8 mouse cellular contexts compared by ENCODE assay signal in genomic region chr11:23007166-23007480, GRCm38 (mm10). TPM values are rescaled to one million over a fixed set of nuclear protein-coding genes. Genes with fewer than 3 reads are reported as not detected.
DNase-seq lines count a peak whose midpoint lies in the region; ATAC-seq and TF ChIP-seq lines count a peak whose summit lies in the region.

No protein-coding gene starts in this region.

- DNase-seq in heart, postnatal 14 days, result no peak
- no peak for DNase-seq in ES-E14 (ENCODE audit: low read depth, low spot score)
- DNase-seq in forebrain, postnatal 0 days, result no peak
- no peak for DNase-seq in embryo, embryonic 9.5 days (ENCODE audit: extremely low spot score)
- DNase-seq in layer of hippocampus, adult 18-20 months (ENCODE audit: low spot score in 2 of 2), result no peak
- DNase-seq in layer of hippocampus, postnatal 25 days (ENCODE audit: extremely low spot score in 1 of 2, low spot score in 1 of 2), result no peak

- H3K9me3 ChIP-seq in heart, embryonic 14.5 days (ENCODE audit: control insufficient read depth, low read length), result no peaks in the 10 kb centered on the region
- no peaks in the 10 kb centered on the region for H3K9me3 ChIP-seq in ES-E14 (ENCODE audit: control insufficient read depth, insufficient read depth, low read depth, low read length)
- no peaks in the 10 kb centered on the region for H3K9me3 ChIP-seq in forebrain, postnatal 0 days (ENCODE audit: low read length)

- H3K4me2 ChIP-seq in heart, embryonic 14.5 days (ENCODE audit: low read length), result peak overlapping the region; percentile 88
- peak overlapping the region; percentile 81 for H3K4me2 ChIP-seq in forebrain, postnatal 0 days (ENCODE audit: low read depth)

- TF ChIP-seq CTCF in forebrain, postnatal 0 days (IDR thresholded peaks at IDR 0.05; ENCODE audit: low read depth), result no peak

- H3K9ac ChIP-seq in heart, embryonic 14.5 days (ENCODE audit: low read length), result peak overlapping the region; percentile 80
- no peak overlapping the region for H3K9ac ChIP-seq in ES-E14 (ENCODE audit: insufficient read depth, low read depth, low read length, poor library complexity, severe bottlenecking)
- peak overlapping the region; percentile 77 for H3K9ac ChIP-seq in forebrain, postnatal 0 days

- no peaks in the 10 kb centered on the region for H3K79me2 ChIP-seq in macrophage (ENCODE audit: inconsistent target)

- no peak for ATAC-seq in heart, embryonic 14.5 days (ENCODE audit: insufficient number of reproducible peaks, insufficient read depth, low FRiP score, low read depth)
- no peak; the same call in 1 of the 2 replicates for ATAC-seq in forebrain, postnatal 0 days

- peak overlapping the region; percentile 41 to 63 for H3K4me3 ChIP-seq in heart, embryonic 14.5 days (ENCODE audit: control insufficient read depth in 1 of 2, insufficient read depth in 1 of 2, low read depth in 1 of 2, low read length in 2 of 2)
- H3K4me3 ChIP-seq in ES-E14 (ENCODE audit: insufficient read depth in 1 of 2, low read depth in 1 of 2, low read length in 2 of 2, poor library complexity in 1 of 2, severe bottlenecking in 1 of 2), result peak overlapping the region; percentile 16 to 40
- H3K4me3 ChIP-seq in forebrain, postnatal 0 days (ENCODE audit: low read depth, low read length), result peak overlapping the region; percentile 55
- peak overlapping the region; percentile 63 for H3K4me3 ChIP-seq in macrophage (ENCODE audit: inconsistent target)

- WGBS in heart, embryonic 14.5 days, result 4% methylated on average over 6 of the region's 6 CpGs
- WGBS in forebrain, postnatal 0 days, result 6% methylated on average over 6 of the region's 6 CpGs
- WGBS in macrophage (ENCODE audit: missing documents), result 6% methylated on average over 6 of the region's 6 CpGs

- in situ Hi-C loops in ES-E14 (cut with MboI; ENCODE audit: low sequenced_read_pairs in 2 of 2, unreplicated experiment in 2 of 2), result loop anchor here in 1 of 2 experiments (5.0 kb wide), 1 partner anchor 275 kb away; no protein-coding TSS in a partner anchor

- H3K27ac ChIP-seq in heart, embryonic 14.5 days (replicated peaks in 1 of 2; ENCODE audit: control insufficient read depth in 1 of 2, insufficient read depth in 1 of 2, low read depth in 2 of 2, low read length in 2 of 2), result peak overlapping the region in 1 of 2 experiments; percentile 90; a peak in 3 of 4 replicates
- H3K27ac ChIP-seq in ES-E14 (ENCODE audit: insufficient read depth, low read depth, low read length, poor library complexity, severe bottlenecking), result no peak overlapping the region
- H3K27ac ChIP-seq in forebrain, postnatal 0 days (ENCODE audit: low read depth, low read length), result peak overlapping the region; percentile 92
- peak overlapping the region; percentile 57; the same call in 1 of the 2 replicates for H3K27ac ChIP-seq in macrophage

- H3K36me3 ChIP-seq in heart, embryonic 14.5 days (ENCODE audit: control insufficient read depth, insufficient read depth, low read length), result peaks cover 40% of the 10 kb centered on the region
- H3K36me3 ChIP-seq in ES-E14 (ENCODE audit: control insufficient read depth, insufficient read depth, low read length, poor library complexity, severe bottlenecking) (peaks cover 13% of the 10 kb centered on the region), macrophage (ENCODE audit: inconsistent target) (peaks cover 24% of the 10 kb centered on the region)
- peaks cover 26% of the 10 kb centered on the region for H3K36me3 ChIP-seq in forebrain, postnatal 0 days (ENCODE audit: insufficient read depth)

- intact Hi-C loops in heart, postnatal 14 days (cut with DNase I), result loop anchor here (2.0 to 5.0 kb wide), 4 partner anchors 16 to 265 kb away; partner anchors contain the start of genes Cct4 and Xpo1

- 0 out of 4 replicates have a peak, but pooled peaks cover 0 to 4% of the 10 kb centered on the region in 2 experiments for H3K4me1 ChIP-seq in heart, embryonic 14.5 days (ENCODE audit: control insufficient read depth in 2 of 2, insufficient read depth in 2 of 2, low read length in 2 of 2)
- no peaks in the 10 kb centered on the region for H3K4me1 ChIP-seq in ES-E14 (ENCODE audit: control insufficient read depth in 2 of 2, insufficient read depth in 2 of 2, low read length in 2 of 2, poor library complexity in 1 of 2)
- no peaks in the 10 kb centered on the region for H3K4me1 ChIP-seq in forebrain, postnatal 0 days (ENCODE audit: insufficient read depth)

- no peaks in the 10 kb centered on the region for H3K27me3 ChIP-seq in heart, embryonic 14.5 days (ENCODE audit: control insufficient read depth, insufficient read depth, low read length)
- H3K27me3 ChIP-seq in forebrain, postnatal 0 days (ENCODE audit: insufficient read depth, low read length), result no peaks in the 10 kb centered on the region

TF ChIP-seq in ES-E14, 5 proteins besides CTCF, POLR2A, EP300 and RAD21 (continues in another document):
- no peak for TF ChIP-seq ZNF384 (IDR thresholded peaks at IDR 0.05; ENCODE audit: low read depth, low read length)

RNA-seq across cellular contexts. Expression of gene Fam161a, which starts 0.2 kb away (rescaled TPM):
- polyA plus RNA-seq in heart, embryonic 14.5 days (2014; fragmentation: Nextera tagmentation; extraction: Ambion mirVana), result 2.0 and 2.8 TPM in 2 replicates
- 1 to 10 TPM; 2.9 to 3.8 TPM for total RNA-seq in heart, postnatal 14 days (2021)
- total RNA-seq in ES-E14 (2012; rRNA removed), result 2.7 and 3.7 TPM in 2 replicates
- total RNA-seq in forebrain, postnatal 0 days (2014; rRNA removed), result 7.8 and 9.5 TPM in 2 replicates
- 3.4 and 6.9 TPM in 2 replicates for polyA plus RNA-seq in forebrain, postnatal 0 days (2015; fragmentation: Nextera tagmentation; extraction: Ambion mirVana)
- total RNA-seq in macrophage (2018; cell fraction: chromatin; rRNA removed), result 10 to 100 TPM in 2 of 26 experiments, 1 to 10 TPM in 22, not detected in 2; 1.1 to 12.7 (median 7.3) TPM
- 1 to 10 TPM in 24 of 26 experiments, under 1 TPM in 2; 0.67 to 2.3 (median 1.5) TPM for total RNA-seq in macrophage (2018; cell fraction: cytosol; rRNA removed)
- 1 to 10 TPM in 23 of 26 experiments, under 1 TPM in 2, not detected in 1; 0.64 to 9.8 (median 3.6) TPM for total RNA-seq in macrophage (2018; cell fraction: nucleus; rRNA removed)
- 1.5 to 1.7 TPM (median 1.7 TPM) in 3 replicates for polyA plus RNA-seq in macrophage (2018)
- total RNA-seq in layer of hippocampus, adult 18-20 months (2021), result 1 to 10 TPM; 3.2 to 4.2 TPM
- 1 to 10 TPM; 4.2 to 6.3 TPM for total RNA-seq in layer of hippocampus, postnatal 25 days (2021)

RNA-seq across cellular contexts. Expression of gene Cct4, which starts 16.8 kb away (rescaled TPM):
- 214 and 223 TPM in 2 replicates for polyA plus RNA-seq in heart, embryonic 14.5 days (2014; fragmentation: Nextera tagmentation; extraction: Ambion mirVana)
- total RNA-seq in heart, postnatal 14 days (2021), result 100 to 1,000 TPM; 108 to 120 TPM
- total RNA-seq in ES-E14 (2012; rRNA removed), result 329 and 382 TPM in 2 replicates
- total RNA-seq in forebrain, postnatal 0 days (2014; rRNA removed), result 236 and 265 TPM in 2 replicates
- 269 and 271 TPM in 2 replicates for polyA plus RNA-seq in forebrain, postnatal 0 days (2015; fragmentation: Nextera tagmentation; extraction: Ambion mirVana)
- total RNA-seq in macrophage (2018; cell fraction: chromatin; rRNA removed), result 100 to 1,000 TPM in 19 of 26 experiments, 10 to 100 TPM in 7; 57.6 to 148 (median 120) TPM
- 100 to 1,000 TPM in 24 of 26 experiments, 10 to 100 TPM in 2; 95.9 to 136 (median 113) TPM for total RNA-seq in macrophage (2018; cell fraction: cytosol; rRNA removed)
- 100 to 1,000 TPM in 12 of 26 experiments, 10 to 100 TPM in 14; 55.7 to 148 (median 99.4) TPM for total RNA-seq in macrophage (2018; cell fraction: nucleus; rRNA removed)
- 114 to 180 TPM (median 117 TPM) in 3 replicates for polyA plus RNA-seq in macrophage (2018)
- total RNA-seq in layer of hippocampus, adult 18-20 months (2021), result 100 to 1,000 TPM; 115 to 123 TPM
- total RNA-seq in layer of hippocampus, postnatal 25 days (2021), result 100 to 1,000 TPM in 1 of 2 experiments, 10 to 100 TPM in 1; 99.5 to 114 TPM

RNA-seq across cellular contexts. Expression of gene Commd1, which starts 24.9 kb away (rescaled TPM):
- 361 and 392 TPM in 2 replicates for polyA plus RNA-seq in heart, embryonic 14.5 days (2014; fragmentation: Nextera tagmentation; extraction: Ambion mirVana)
- total RNA-seq in heart, postnatal 14 days (2021), result 100 to 1,000 TPM; 150 to 168 TPM
- total RNA-seq in ES-E14 (2012; rRNA removed), result 83.5 and 106 TPM in 2 replicates
- total RNA-seq in forebrain, postnatal 0 days (2014; rRNA removed), result 44.0 and 64.3 TPM in 2 replicates
- 207 and 250 TPM in 2 replicates for polyA plus RNA-seq in forebrain, postnatal 0 days (2015; fragmentation: Nextera tagmentation; extraction: Ambion mirVana)
- total RNA-seq in macrophage (2018; cell fraction: chromatin; rRNA removed), result 10 to 100 TPM in 2 of 26 experiments, 1 to 10 TPM in 24; 1.1 to 11.2 (median 6.1) TPM
- 10 to 100 TPM; 40.8 to 77.3 (median 56.0) TPM for total RNA-seq in macrophage (2018; cell fraction: cytosol; rRNA removed)
- total RNA-seq in macrophage (2018; cell fraction: nucleus; rRNA removed), result 10 to 100 TPM in 6 of 26 experiments, 1 to 10 TPM in 20; 4.0 to 14.1 (median 7.8) TPM
- 49.4 to 75.0 TPM (median 67.8 TPM) in 3 replicates for polyA plus RNA-seq in macrophage (2018)
- total RNA-seq in layer of hippocampus, adult 18-20 months (2021), result 10 to 100 TPM; 58.4 to 63.7 TPM
- 10 to 100 TPM; 50.9 to 62.2 TPM for total RNA-seq in layer of hippocampus, postnatal 25 days (2021)

RNA-seq across cellular contexts. Expression of gene Gm28048, which starts 25.2 kb away (rescaled TPM):
- polyA plus RNA-seq in heart, embryonic 14.5 days (2014; fragmentation: Nextera tagmentation; extraction: Ambion mirVana), result 8.1 and 10.0 TPM in 2 replicates
- total RNA-seq in heart, postnatal 14 days (2021), result 1 to 10 TPM; 5.5 to 9.2 TPM
- total RNA-seq in ES-E14 (2012; rRNA removed), result 13.8 and 16.3 TPM in 2 replicates
- 0.81 and 2.8 TPM in 2 replicates for total RNA-seq in forebrain, postnatal 0 days (2014; rRNA removed)
- polyA plus RNA-seq in forebrain, postnatal 0 days (2015; fragmentation: Nextera tagmentation; extraction: Ambion mirVana), result 1.3 and 4.2 TPM in 2 replicates
- 10 to 100 TPM in 25 of 26 experiments, 1 to 10 TPM in 1; 2.4 to 88.7 (median 35.0) TPM for total RNA-seq in macrophage (2018; cell fraction: chromatin; rRNA removed)
- 10 to 100 TPM; 19.1 to 67.7 (median 35.9) TPM for total RNA-seq in macrophage (2018; cell fraction: cytosol; rRNA removed)
- total RNA-seq in macrophage (2018; cell fraction: nucleus; rRNA removed), result 100 to 1,000 TPM in 4 of 26 experiments, 10 to 100 TPM in 22; 27.3 to 164 (median 74.3) TPM
- 31.7 to 42.4 TPM (median 33.8 TPM) in 3 replicates for polyA plus RNA-seq in macrophage (2018)
- total RNA-seq in layer of hippocampus, adult 18-20 months (2021), result 1 to 10 TPM; 8.6 to 9.3 TPM
- total RNA-seq in layer of hippocampus, postnatal 25 days (2021), result 10 to 100 TPM in 1 of 2 experiments, 1 to 10 TPM in 1; 9.5 to 10.4 TPM

RNA-seq across cellular contexts. Expression of gene Zrsr1, which starts 35.3 kb away (rescaled TPM):
- polyA plus RNA-seq in heart, embryonic 14.5 days (2014; fragmentation: Nextera tagmentation; extraction: Ambion mirVana), result 1.9 and 2.2 TPM in 2 replicates
- 10 to 100 TPM; 10.2 to 11.6 TPM for total RNA-seq in heart, postnatal 14 days (2021)
- total RNA-seq in ES-E14 (2012; rRNA removed), result 6.4 and 18.0 TPM in 2 replicates
- 14.5 and 17.5 TPM in 2 replicates for total RNA-seq in forebrain, postnatal 0 days (2014; rRNA removed)
- 4.8 and 6.4 TPM in 2 replicates for polyA plus RNA-seq in forebrain, postnatal 0 days (2015; fragmentation: Nextera tagmentation; extraction: Ambion mirVana)
- 10 to 100 TPM in 14 of 26 experiments, 1 to 10 TPM in 12; 3.5 to 50.9 (median 12.9) TPM for total RNA-seq in macrophage (2018; cell fraction: chromatin; rRNA removed)
- total RNA-seq in macrophage (2018; cell fraction: cytosol; rRNA removed), result 10 to 100 TPM in 14 of 26 experiments, 1 to 10 TPM in 12; 4.8 to 21.7 (median 10.6) TPM
- 10 to 100 TPM in 17 of 26 experiments, 1 to 10 TPM in 9; 6.9 to 37.6 (median 11.9) TPM for total RNA-seq in macrophage (2018; cell fraction: nucleus; rRNA removed)
- 5.8 to 35.6 TPM (median 21.9 TPM) in 3 replicates for polyA plus RNA-seq in macrophage (2018)
- total RNA-seq in layer of hippocampus, adult 18-20 months (2021), result 10 to 100 TPM; 71.3 to 72.3 TPM
- total RNA-seq in layer of hippocampus, postnatal 25 days (2021), result 10 to 100 TPM; 56.5 to 61.7 TPM
